Mouse (Mus musculus) E14TG2a.4 (cell line): Measurements from ENCODE around the gene Dock2.

Source experiments
- CTCF ChIP-seq: conservative IDR thresholded peaks from 2 replicates; pipeline ENCODE4 v1.5.1; 2014; ENCODE audit warnings: low read length
- POU5F1 ChIP-seq: IDR thresholded peaks from 2 replicates; pipeline ENCODE4 v1.6.1; 2014; ENCODE audit warnings: low read length, borderline replicate concordance

GRCm38 (mm10) chr11:34344310-34344709, 439.4 kb downstream of the Dock2 start:
- TF ChIP-seq CTCF (no peak), POU5F1 (no peak)
